Mouse (Mus musculus) neural tube, embryonic 13.5 days (tissue): ENCODE results near the gene Hyls1. TPM values are rescaled to one million over a fixed set of nuclear protein-coding genes. Genes with fewer than 3 reads are reported as not detected.

Source experiments
- ATAC-seq: fragments of 200-750 bp; cut with Nextera tagmentation; 2 replicates; pipeline ENCODE4 v1.8.0; 2017; ENCODE audit warnings: low read depth, mild to moderate bottlenecking, moderate TSS enrichment, moderate library complexity
- H3K27ac ChIP-seq: fragments of 300-500 bp; sonication (generic); replicated peaks from 2 replicates; pipeline ENCODE4 v1.5.1; 2015; ENCODE audit warnings: moderate library complexity, mild to moderate bottlenecking, inconsistent platforms
- H3K27me3 ChIP-seq: fragments of 300-500 bp; sonication (generic); 2 replicates; pipeline ENCODE4 v1.6.1; 2015; ENCODE audit warnings: mild to moderate bottlenecking, inconsistent platforms
- H3K36me3 ChIP-seq: fragments of 300-500 bp; sonication (generic); 2 replicates; pipeline ENCODE4 v1.6.1; 2015; ENCODE audit warnings: mild to moderate bottlenecking, inconsistent platforms
- H3K4me1 ChIP-seq: fragments of 300-500 bp; sonication (generic); replicated peaks from 2 replicates; pipeline ENCODE4 v1.6.1; 2015; ENCODE audit warnings: inconsistent platforms
- H3K4me2 ChIP-seq: fragments of 300-500 bp; sonication (generic); 2 replicates; pipeline ENCODE4 v1.6.1; 2015; ENCODE audit warnings: inconsistent platforms, mild to moderate bottlenecking, moderate library complexity
- H3K4me3 ChIP-seq: fragments of 300-500 bp; sonication (generic); 2 replicates; pipeline ENCODE4 v1.5.1; 2015; ENCODE audit warnings: mild to moderate bottlenecking, inconsistent platforms
- H3K9ac ChIP-seq: fragments of 300-500 bp; sonication (generic); 2 replicates; pipeline ENCODE4 v1.6.1; 2015; ENCODE audit warnings: moderate library complexity, mild to moderate bottlenecking, inconsistent platforms
- H3K9me3 ChIP-seq: fragments of 300-500 bp; sonication (generic); 2 replicates; pipeline ENCODE4 v1.6.1; 2016; ENCODE audit warnings: inconsistent platforms
- WGBS: fragments of 180-500 bp; shearing (Covaris S2); methylation state at CpG from one replicate; pipeline ENCODE4 v1.1.7; 2015; 5-methylcytosine and 5-hydroxymethylcytosine counted together
- polyA plus RNA-seq: library from polyadenylated mRNA; unstranded; fragments of >200 nt; fragmentation: Nextera tagmentation; extraction: Ambion mirVana; gene quantifications from 2 replicates; pipeline ENCODE4 v1.2.1, GENCODE M21; 2015

Hyls1 gene
- polyA plus RNA-seq, 1 experiment from 2014 or later, result 18.6 TPM

DNA sequence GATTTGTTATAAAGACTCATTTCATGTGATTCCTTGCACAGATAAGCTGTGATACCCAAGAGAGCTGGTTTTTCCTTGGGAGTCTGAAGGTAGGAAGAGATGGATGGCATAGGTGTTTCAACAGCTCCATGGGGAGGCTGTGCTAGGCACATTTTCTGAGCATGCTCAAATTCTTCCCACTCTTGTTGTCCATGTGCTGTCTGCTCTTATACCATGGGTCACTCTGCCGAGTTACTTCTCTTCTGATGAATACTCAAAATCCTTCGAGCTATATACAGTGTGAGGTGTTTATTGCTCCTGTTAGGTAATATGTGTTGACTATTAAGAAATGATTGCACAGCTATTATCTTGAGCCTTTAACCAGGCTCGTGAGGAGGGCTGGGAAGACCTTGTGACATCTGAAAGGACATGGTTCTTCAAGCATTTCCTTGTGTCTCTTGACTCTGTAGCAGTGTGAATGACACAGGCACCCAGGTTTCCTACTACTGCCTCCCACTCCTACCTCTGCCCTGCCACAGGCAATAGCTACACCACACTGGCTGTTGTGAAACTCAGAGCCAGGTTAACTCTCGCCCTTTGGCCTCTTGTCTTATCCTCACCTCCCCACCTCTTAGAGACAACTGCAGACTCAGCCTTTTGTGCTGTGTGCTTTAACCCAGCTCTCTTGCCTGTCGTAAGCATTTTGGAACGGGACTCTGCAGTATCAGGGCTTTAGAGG is 49.4 kb downstream of the Hyls1 start:
- Histone ChIP-seq H3K27me3 (0 out of 2 replicates have a peak, but pooled peaks cover 3% of the 10 kb centered on the region), H3K4me3 (no peak overlapping the region), H3K36me3 (no peaks in the 10 kb centered on the region), H3K9ac (no peak overlapping the region), H3K9me3 (no peaks in the 10 kb centered on the region), H3K4me2 (no peak overlapping the region), H3K27ac (no peak overlapping the region), H3K4me1 (peaks cover 19% of the 10 kb centered on the region)
- WGBS, result 81% methylated on average over 6 of the region's 6 CpGs
- no peak for ATAC-seq

DNA sequence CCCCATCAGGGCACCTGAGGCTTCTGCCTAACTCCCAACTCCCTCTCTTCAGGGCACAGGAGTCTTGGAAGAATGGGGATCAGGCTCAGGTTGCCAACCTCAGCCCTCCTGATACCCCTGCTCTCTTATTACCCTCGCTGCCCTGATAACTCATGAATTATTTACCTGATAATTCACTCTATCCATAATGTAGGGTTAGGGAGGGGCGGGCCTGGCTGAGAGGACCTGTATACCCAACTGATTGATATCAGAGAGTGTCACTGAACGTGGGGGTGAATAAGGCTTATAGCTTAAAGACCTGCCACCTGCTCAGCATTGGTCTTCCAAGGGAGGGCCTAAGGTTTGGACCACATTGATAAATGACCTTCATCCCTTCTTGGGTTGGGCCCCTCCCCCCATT is 52.0 kb downstream of the Hyls1 start, which contains the start of gene Gm1113:
Gm1113 (minus strand) TSS at position 101 of the 400 bp plus-strand sequence.
- Histone ChIP-seq H3K27ac (no peak within 1 kb of the TSS), H3K27me3 (0 out of 2 replicates have a peak, but pooled peaks cover 3% of the 10 kb centered on the region), H3K9me3 (no peaks in the 10 kb centered on the region), H3K9ac (no peak within 1 kb of the TSS), H3K36me3 (no peaks in the 10 kb centered on the region), H3K4me3 (no peak within 1 kb of the TSS), H3K4me1 (0 out of 2 replicates have a peak, but pooled peaks cover 4% of the 10 kb centered on the region), H3K4me2 (no peak within 1 kb of the TSS)
- 81% methylated on average over 3 of the region's 3 CpGs for WGBS
- no peak for ATAC-seq

DNA sequence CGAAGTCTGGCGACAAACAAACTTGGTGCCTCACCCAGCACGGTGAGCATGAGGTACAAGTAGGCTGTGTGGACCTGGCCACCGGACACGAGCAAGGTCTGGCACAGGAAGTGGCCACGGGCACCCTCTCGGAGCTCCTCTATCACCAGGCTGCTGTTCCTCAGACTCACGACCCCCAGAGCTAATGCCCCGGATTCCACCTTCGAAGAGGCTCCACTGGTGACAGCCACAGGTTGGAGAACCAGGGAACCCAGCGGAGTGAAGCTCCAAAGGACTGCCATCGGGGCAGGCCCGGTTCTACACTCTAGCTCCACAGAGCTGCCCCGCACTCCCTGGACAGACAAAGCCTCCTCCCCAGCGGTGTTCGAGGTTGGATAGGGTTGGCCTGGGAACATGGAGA is 53.5 kb downstream of the Hyls1 start:
- H3K27ac ChIP-seq, result no peak overlapping the region
- ATAC-seq, result no peak
- H3K4me2 ChIP-seq, result no peak overlapping the region
- 0 out of 2 replicates have a peak, but pooled peaks cover 4% of the 10 kb centered on the region for H3K4me1 ChIP-seq
- no peaks in the 10 kb centered on the region for H3K36me3 ChIP-seq
- H3K4me3 ChIP-seq, result no peak overlapping the region
- WGBS, result 93% methylated on average over 16 of the region's 16 CpGs
- no peaks in the 10 kb centered on the region for H3K9me3 ChIP-seq
- 0 out of 2 replicates have a peak, but pooled peaks cover 3% of the 10 kb centered on the region for H3K27me3 ChIP-seq
- H3K9ac ChIP-seq, result no peak overlapping the region

GRCm38 (mm10) chr9:35516182-35516581 is 54.0 kb downstream of the Hyls1 start:
- ATAC-seq, result no peak
- no peak overlapping the region for H3K9ac ChIP-seq
- H3K4me1 ChIP-seq, result 0 out of 2 replicates have a peak, but pooled peaks cover under 1% of the 10 kb centered on the region
- H3K36me3 ChIP-seq, result no peaks in the 10 kb centered on the region
- no peak overlapping the region for H3K4me2 ChIP-seq
- no peaks in the 10 kb centered on the region for H3K9me3 ChIP-seq
- H3K4me3 ChIP-seq, result no peak overlapping the region
- no peaks in the 10 kb centered on the region for H3K27me3 ChIP-seq
- WGBS, result 92% methylated on average over 5 of the region's 5 CpGs
- no peak overlapping the region for H3K27ac ChIP-seq

DNA sequence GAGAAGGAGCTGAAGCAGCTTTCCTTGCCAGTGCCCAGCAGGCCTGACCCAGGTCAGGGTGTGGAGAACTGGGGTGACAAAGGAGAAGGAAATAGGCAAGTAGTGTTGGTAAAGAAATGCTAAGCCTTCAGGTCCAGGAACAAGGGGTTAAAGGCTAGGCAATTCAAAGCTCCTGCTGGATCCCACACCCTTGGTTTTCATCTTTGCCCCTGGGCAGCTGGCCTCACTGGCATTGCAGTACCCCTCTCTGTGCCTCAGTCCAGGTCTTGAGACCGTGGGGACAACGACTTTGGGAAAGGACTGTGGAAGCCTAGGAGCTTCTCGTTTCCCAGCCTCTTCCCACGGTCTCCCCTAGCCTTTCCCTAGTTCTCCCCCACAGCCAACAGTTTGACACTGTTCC is 56.3 kb downstream of the Hyls1 start:
- Histone ChIP-seq H3K36me3 (no peaks in the 10 kb centered on the region), H3K4me1 (no peaks in the 10 kb centered on the region), H3K9me3 (no peaks in the 10 kb centered on the region), H3K4me3 (no peak overlapping the region), H3K4me2 (no peak overlapping the region), H3K27me3 (no peaks in the 10 kb centered on the region), H3K27ac (no peak overlapping the region), H3K9ac (no peak overlapping the region)
- no peak for ATAC-seq
- WGBS, result 87% methylated on average over 4 of the region's 4 CpGs

Other genes starting within 250 kb of the Hyls1 start
- gene Cdon, start 149.3 kb downstream of the Hyls1 start, polyA plus RNA-seq, result 3.5 and 4.0 TPM in 2 replicates
- not detected in 2 replicates for gene Gm1113, start 52.1 kb downstream of the Hyls1 start, polyA plus RNA-seq
- 25.1 and 25.8 TPM in 2 replicates for gene Ddx25, start 11.9 kb downstream of the Hyls1 start, polyA plus RNA-seq
- gene Pus3, start 11.8 kb downstream of the Hyls1 start, polyA plus RNA-seq, result 15.9 and 17.7 TPM in 2 replicates
- gene Pate2, start 114 bp downstream of the Hyls1 start, polyA plus RNA-seq, result 1.1 and 1.6 TPM in 2 replicates
- not detected in 2 replicates for gene Pate4, start 41.5 kb upstream of the Hyls1 start, polyA plus RNA-seq
- not detected in 2 replicates for gene Pate3, start 77.8 kb upstream of the Hyls1 start, polyA plus RNA-seq
- not detected in 2 replicates for gene Pate1, start 117.0 kb upstream of the Hyls1 start, polyA plus RNA-seq
- gene Gm17677, start 170.7 kb upstream of the Hyls1 start, polyA plus RNA-seq, result not detected in 2 replicates
- gene Gm17727, start 207.7 kb upstream of the Hyls1 start, polyA plus RNA-seq, result not detected in 2 replicates
- not detected in 2 replicates for gene Gm27235, start 219.7 kb upstream of the Hyls1 start, polyA plus RNA-seq
- not detected in 2 replicates for gene D730048I06Rik, start 219.7 kb upstream of the Hyls1 start, polyA plus RNA-seq